Mouse (Mus musculus) left cerebral cortex, adult 2 months (tissue): ENCODE measurements around the gene Frs2. TPM values are rescaled to one million over a fixed set of nuclear protein-coding genes. Genes with fewer than 3 reads are reported as not detected.
A peak's percentile ranks its signal among the peaks of the same experiment; 100 is the strongest.
"Not testable (repeated sequence)": the region's sequence is repeated elsewhere in the genome, so short reads cannot be mapped to it uniquely, and the experiment has no call there.

ENCODE experiments used
- DNase-seq, 2 experiments: peaks; one replicate each; pipeline ENCODE4 v3.0.0; 2021 to 2022; ENCODE audit warnings: low spot score in 2 of 2, mixed read lengths in 1 of 2; ENCODE audit errors: extremely low spot score in 1 of 2
- H3K27ac ChIP-seq: fragments of 200-600 bp; 2 replicates; pipeline ENCODE4 v1.8.1; 2022
- H3K4me3 ChIP-seq: fragments of 200-600 bp; 2 replicates; pipeline ENCODE4 v1.8.1; 2022
- CTCF ChIP-seq: fragments of 200-600 bp; IDR thresholded peaks from 2 replicates; pipeline ENCODE4 v1.8.1; 2022; ENCODE audit warnings: antibody characterized with exemption, mild to moderate bottlenecking, moderate library complexity
- intact Hi-C: fragments of 180-260 bp; cut with DNase I; formaldehyde crosslinking; loops from one replicate; pipeline ENCODE4 v1.15.1; 2025
- total RNA-seq, 2 experiments: library from RNA; stranded (reverse); gene quantifications; 2 replicates each; pipeline ENCODE4 v1.2.3; 2021

Frs2 gene
- total RNA-seq, 2 experiments from 2014 or later = 36.6 to 36.9 TPM

DNA sequence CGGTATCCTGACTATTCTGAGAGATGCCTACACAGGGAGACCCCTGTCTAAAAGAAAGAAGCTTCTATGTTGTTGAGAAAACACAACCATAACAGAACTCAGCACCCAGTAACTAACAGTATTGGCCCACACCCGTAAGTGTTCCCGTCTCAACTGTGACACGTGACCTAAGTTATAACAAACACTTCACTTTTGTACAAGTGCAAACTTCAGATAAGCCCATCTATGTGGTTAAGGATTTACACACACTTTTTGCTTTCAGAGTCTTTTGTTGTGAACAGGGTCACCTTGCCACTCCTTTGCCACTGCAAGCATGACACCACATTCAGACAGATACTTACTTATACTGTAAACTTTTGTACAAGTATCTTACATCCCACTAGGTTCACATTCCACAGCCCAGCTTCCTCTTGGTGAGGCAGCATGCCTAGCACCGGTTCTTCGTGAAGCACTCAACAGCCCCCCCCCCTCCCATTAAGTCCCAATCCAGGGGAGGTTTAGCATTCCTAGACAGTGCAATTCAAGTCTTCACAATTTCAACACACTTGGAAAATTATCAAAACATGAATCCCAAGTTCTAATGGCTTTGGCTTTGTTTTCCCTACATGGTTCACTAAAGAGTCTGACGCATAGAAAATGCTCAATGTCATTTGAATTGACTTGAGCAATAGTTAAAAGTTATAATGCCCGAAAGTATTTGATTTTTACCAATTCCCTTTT lies 2.6 kb downstream of the Frs2 start:
- intact Hi-C loops = loop anchor here (5.0 to 10.0 kb wide), 4 partner anchors 62 to 191 kb away; partner anchors contain the start of genes Rab3ip and Yeats4
- no peak for DNase-seq
- TF ChIP-seq CTCF = no peak
- no peak overlapping the region for H3K4me3 ChIP-seq
- peak overlapping the region; percentile 56; the same call in 1 of the 2 replicates for H3K27ac ChIP-seq

DNA sequence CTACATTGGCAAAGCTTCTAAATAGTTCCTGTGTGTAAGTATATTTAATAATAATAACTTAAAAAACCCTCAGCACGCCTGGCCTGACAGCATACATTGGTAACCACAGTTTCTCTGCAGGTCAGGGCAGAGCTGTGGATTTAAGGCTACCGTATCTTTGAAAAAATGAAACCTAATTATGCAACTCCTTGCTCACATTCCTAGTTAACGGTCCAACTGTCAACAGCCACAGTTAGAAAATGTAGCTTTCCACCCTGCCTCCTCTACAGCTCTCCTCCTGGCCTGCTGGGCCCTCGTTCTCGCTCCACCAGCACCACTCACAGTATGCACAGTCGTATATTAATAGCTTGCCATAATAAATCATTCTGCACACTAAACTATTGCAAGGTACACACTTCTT lies 3.7 kb downstream of the Frs2 start:
- intact Hi-C loops = loop anchor here (5.0 to 10.0 kb wide), 4 partner anchors 62 to 190 kb away; partner anchors contain the start of genes Rab3ip and Yeats4
- Histone ChIP-seq H3K27ac (peak overlapping the region; percentile 56), H3K4me3 (no peak overlapping the region)
- TF ChIP-seq CTCF = no peak
- no peak for DNase-seq

DNA sequence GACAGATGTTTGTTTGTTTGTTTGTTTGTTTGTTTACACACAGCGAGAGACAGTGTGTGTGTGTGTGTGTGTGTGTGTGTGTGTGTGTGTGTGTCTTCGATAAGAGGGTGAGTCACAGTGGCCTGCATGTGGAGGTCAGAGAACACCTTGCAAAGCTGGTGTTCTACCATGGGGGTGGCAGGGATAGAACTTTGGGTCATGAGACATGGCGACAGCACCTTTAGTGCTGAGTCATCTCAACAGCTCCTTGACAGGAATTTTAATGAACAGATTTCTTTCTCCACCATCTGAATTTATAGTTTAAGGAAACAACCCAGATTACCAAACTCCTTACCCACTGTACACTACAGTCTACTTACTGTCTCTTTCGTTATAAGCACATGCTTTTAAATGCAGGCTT lies 4.3 kb downstream of the Frs2 start:
- TF ChIP-seq CTCF = no peak
- Histone ChIP-seq H3K27ac (peak overlapping the region; percentile 56), H3K4me3 (no peak overlapping the region)
- intact Hi-C loops = loop anchor here (10.0 kb wide), 1 partner anchor 189 kb away; the partner anchor contains the start of gene Rab3ip
- no peak for DNase-seq

DNA sequence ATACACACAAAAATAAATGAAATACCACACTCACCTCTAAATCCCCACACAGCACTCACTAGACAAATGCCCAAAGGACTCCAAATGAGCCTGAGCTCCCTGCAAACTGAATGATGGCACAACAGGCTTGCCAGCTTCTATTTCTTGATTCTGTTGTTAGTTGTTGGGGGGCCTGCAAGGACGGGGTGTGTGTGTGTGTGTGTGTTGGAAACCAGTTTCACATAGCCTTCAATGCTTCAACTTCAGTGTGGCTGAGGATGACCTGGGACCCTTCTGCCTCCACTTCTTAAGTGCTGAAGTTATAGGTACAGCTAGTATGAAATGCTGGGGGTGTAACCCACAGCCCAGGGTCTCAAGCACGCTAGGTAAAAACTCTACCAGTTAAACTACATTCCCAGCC lies 5.0 kb downstream of the Frs2 start:
- no peak for TF ChIP-seq CTCF
- no peak for DNase-seq
- intact Hi-C loops = loop anchor here (10.0 kb wide), 1 partner anchor 189 kb away; the partner anchor contains the start of gene Rab3ip
- Histone ChIP-seq H3K27ac (no peak overlapping the region), H3K4me3 (no peak overlapping the region)

DNA sequence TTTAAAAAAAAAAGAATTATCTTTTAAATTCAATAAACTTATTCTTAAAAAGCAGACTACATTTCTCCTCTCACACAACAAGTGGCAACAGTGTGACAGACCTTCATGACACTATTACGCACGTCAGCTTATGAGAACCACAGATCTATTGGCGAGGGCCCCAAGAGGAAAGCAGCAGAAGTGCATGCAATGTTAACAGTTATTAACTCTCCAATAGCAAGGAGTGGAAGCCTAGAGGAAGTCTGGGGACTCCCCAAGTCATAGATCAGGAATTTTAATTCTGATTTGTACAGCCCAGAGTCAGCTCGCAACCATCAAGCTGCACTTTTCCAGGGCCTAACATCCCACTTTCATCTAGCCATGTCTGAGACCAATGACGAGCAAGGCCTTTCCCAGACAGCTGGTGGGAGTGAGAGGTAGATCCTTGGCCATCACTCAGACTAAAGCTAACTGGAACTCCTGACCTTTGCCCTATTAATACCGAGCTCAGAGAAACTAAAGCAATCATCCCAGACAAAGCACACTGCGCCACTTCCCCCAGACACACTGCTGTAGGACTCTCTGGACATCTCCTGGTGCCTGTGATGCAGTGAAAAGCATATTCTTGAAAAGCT lies 6.3 kb downstream of the Frs2 start:
- DNase-seq = no peak
- no peak overlapping the region for H3K4me3 ChIP-seq
- intact Hi-C loops = loop anchor here (10.0 kb wide), 1 partner anchor 187 kb away; the partner anchor contains the start of gene Rab3ip
- TF ChIP-seq CTCF = peak; percentile 3
- H3K27ac ChIP-seq = no peak overlapping the region

DNA sequence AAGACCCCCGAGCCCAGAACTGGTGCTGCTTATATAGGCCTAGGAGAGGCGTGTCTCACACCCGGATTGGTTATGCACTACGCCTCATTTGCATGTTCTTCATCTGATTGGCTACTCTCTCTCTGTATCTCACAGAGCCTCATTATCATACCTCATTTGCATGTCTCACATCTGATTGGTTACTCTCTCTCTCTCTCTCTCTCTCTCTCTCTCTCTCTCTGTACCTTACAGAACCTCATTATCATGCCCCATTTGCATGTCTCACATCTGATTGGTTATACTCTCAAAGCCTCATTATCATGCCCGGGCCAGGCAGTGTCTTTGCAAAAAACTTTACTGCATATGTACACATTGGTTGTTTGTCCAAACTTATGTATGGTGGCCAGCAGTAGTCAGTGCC lies 16.8 kb downstream of the Frs2 start:
- intact Hi-C loops, H3K4me3 ChIP-seq, DNase-seq, H3K27ac ChIP-seq: not testable (repeated sequence)

DNA sequence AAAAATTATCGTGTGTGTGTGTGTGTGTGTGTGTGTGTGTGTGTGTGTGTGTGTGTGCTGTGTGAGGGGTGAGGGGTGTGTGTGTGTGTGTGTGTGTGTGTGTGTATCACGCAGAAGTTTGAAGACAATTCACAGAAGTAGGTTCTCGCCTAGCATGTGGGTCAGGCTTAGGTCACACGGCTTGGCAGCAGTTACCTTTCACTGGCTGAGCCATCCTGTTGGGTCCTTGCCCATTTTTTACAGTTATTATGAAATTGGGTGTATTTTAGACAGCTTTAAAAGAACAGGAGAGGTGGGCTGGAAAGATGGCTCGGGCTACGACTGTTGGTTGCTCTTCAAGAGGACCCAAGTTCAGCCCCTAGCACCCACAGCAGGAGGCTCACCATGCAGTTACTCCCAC lies 18.3 kb downstream of the Frs2 start:
- intact Hi-C loops = no loop called here
- no peak overlapping the region for H3K27ac ChIP-seq
- no peak for TF ChIP-seq CTCF
- no peak overlapping the region for H3K4me3 ChIP-seq
- no peak for DNase-seq

DNA sequence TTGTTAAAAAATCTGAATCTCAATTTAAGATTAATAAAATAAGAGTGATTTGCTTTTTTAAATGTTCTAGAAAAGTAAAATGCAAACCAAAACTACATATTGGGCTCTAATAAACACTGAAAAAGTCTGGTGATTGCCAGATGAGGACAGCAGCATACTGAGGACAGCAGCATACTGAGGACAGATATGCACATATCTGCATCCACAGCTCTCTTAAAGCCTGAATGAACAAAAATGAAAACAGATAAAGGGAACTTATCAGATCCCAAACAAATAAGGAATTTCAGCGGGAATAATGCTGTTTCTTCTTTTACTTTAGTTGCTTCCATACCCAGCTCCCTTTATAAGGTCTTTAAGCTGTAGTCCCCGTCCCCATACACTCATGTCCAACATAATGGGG lies 19.6 kb downstream of the Frs2 start:
- DNase-seq = no peak
- Histone ChIP-seq H3K27ac (no peak overlapping the region), H3K4me3 (no peak overlapping the region)
- no peak for TF ChIP-seq CTCF
- intact Hi-C loops = no loop called here

DNA sequence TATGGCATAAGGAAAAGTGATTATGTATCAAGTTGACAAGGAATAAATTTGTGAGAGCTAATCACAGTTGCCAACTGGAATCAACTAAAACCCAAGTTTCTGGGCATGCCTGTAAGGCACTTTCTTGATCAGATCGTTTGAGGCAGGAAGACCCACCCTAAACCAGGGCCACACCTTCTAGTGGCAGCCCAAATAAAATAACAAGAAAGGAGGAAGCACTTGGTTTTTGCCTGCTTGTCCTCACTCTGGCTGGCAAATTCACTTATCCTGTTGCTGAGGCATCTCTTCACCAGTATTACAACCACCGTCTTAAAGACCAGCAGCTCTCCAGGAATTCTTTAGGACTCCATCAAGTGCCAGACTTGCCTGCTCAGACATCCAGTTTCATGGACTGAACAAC lies 20.9 kb downstream of the Frs2 start:
- no peak overlapping the region for H3K27ac ChIP-seq
- intact Hi-C loops = no loop called here
- no peak for TF ChIP-seq CTCF
- H3K4me3 ChIP-seq = no peak overlapping the region
- no peak for DNase-seq

DNA sequence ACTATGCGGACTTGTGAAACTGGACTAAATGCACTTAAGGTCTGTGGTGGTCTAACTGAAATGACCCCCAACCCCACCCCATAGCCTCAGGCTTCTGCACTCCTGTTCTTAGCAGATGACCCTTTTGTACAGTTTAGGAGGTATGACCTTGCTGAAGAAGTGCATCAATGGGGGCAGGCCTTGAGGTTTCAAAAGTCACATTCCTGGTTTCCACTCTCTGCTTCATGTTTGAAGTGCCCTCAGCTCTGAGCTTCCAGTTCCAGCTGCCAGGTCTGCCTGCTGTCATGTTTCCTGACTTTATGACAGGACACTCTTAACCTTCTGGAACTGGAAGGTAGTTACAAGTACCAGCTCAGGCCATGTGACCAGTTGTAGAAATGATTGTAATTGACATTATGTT lies 21.6 kb downstream of the Frs2 start:
- no peak for TF ChIP-seq CTCF
- intact Hi-C loops = no loop called here
- Histone ChIP-seq H3K27ac (no peak overlapping the region), H3K4me3 (no peak overlapping the region)
- no peak for DNase-seq

DNA sequence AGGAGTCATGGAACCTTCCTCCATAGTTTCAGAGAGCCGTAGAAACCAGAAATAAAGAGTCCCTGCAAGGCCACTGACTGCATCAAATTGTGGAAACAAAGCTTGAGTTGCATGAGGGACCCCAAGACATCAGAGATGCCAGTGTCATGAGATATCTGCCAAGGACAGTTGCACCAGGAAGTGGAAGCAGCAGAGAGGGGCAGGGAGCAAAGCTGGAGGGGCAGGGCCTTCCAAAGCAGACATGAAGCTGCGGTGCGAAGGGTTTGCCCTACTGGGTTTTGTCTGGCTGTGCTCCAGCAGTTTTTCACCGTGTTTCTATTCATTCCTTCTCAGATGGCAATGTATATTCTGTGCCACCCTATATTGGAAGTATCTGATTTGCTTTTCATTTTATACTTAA lies 22.1 kb downstream of the Frs2 start:
- no peak overlapping the region for H3K4me3 ChIP-seq
- DNase-seq = no peak
- H3K27ac ChIP-seq = no peak overlapping the region
- intact Hi-C loops = no loop called here
- no peak for TF ChIP-seq CTCF

DNA sequence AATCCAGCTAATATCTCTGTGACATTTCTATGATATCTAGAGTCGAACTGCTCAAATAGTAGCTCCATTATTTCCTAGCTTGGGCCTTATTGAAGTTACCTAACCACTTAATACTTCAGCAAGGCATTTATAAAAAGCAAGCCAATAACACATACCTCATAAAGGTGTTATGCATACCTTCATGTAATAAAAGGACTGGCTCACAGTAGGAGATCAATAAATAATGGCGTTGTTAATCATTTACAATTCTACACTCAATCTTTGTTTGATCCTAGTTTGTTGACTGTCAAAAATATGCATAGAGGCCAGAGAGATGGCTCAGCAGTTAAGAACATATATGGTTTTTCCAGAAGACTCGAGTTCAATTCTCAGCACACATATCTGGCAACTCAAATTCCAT lies 26.9 kb downstream of the Frs2 start:
- no peak for TF ChIP-seq CTCF
- no peak for DNase-seq
- no peak overlapping the region for H3K27ac ChIP-seq
- intact Hi-C loops = no loop called here
- H3K4me3 ChIP-seq = no peak overlapping the region
